Mouse (Mus musculus): ENCODE measurements at regions not wholly inside any gene's neighbourhood (a gene's known extent, or its start where the extent isn't known, plus 50 kb on each side); places are given as distances from the start of the nearest gene placed in this dataset.

DNA sequence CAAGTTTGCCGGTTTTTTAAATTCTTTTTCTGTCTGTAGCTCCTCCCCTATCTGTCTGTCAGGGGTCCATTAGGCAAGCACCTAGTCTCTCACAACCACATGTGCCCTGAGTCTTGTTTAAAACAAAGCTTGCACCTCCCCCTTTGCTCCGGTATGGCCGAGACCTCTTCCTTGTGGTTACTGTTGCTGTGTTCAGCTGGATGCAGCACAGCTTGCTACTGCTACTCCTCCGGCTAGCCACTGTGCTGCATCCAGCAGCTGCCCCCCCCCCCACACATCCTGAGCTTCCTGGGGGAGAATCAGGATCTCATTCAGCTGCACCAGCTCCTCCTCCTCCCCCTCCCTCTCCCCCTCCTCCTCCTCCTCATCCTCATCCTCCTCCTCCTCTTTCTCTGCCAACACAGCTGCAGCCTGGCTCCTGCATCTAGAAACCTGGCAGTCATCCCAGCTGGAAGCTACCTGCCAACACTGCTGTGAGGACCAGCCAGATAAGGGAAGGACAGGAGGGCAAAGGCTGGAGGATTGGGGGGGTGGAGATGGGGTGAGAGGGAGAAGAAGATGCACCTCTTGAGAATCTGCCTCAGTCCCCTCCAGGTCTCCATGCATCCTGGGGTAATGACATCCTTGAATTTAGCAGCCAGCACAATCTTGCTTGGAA is 114.8 kb upstream of the Tmem260 start:
- in situ Hi-C loops (cut with MboI; ENCODE audit: low sequenced_read_pairs): no loop called here

DNA sequence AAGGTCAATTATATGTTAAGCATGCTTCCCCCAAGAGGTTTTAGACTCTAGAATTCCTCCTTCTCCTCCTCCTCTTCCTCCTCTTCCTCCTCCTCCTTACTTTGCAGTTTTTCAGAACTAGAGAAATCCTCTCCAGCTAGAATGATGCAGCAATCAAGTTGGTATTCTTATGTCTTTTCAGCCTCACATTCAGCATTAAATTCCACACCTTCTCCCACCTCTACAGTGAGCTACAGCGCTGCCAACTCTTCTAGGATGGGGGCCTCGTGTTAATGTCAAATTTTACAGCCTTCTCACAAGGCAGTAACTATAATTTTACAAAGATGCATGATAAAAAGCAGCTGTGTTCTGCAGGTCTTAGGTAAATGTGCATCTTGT is 114.3 kb upstream of the Tmem260 start:
- in situ Hi-C loops (cut with MboI; ENCODE audit: low sequenced_read_pairs): no loop called here

GRCm38 (mm10) chr14:48332193-48332592 is 113.7 kb upstream of the Tmem260 start:
- in situ Hi-C loops (cut with MboI; ENCODE audit: low sequenced_read_pairs): no loop called here

- in situ Hi-C loops (cut with MboI; ENCODE audit: low sequenced_read_pairs): no loop called here
Observed at GRCm38 (mm10) chr14:48332660-48333059, 113.3 kb upstream of the Tmem260 start.

GRCm38 (mm10) chr14:48334106-48334809 is 111.7 kb upstream of the Tmem260 start:
- in situ Hi-C loops (cut with MboI; ENCODE audit: low sequenced_read_pairs): no loop called here

- in situ Hi-C loops (cut with MboI; ENCODE audit: low sequenced_read_pairs): no loop called here
Observed at GRCm38 (mm10) chr14:48339434-48339833, 106.5 kb upstream of the Tmem260 start.

DNA sequence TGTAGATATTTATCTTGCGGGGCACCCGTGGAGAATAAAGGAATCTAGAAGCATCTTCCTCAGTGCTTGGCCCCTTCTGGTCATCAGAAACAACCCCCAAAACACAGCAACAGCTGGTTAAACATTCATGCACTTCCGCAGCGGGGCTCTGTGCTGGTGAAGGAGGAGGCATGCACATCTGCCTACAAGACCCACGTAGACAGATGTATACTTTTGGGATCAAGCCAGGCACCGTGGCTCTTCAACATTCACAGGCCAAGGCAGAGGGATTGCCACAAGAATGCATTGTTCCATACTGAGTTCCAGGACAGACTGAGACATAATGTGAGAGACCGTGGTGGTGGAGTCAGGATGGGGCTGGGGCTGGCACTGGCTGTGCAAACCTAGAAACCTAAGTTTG is 103.0 kb upstream of the Tmem260 start:
- in situ Hi-C loops (cut with MboI; ENCODE audit: low sequenced_read_pairs): no loop called here

- in situ Hi-C loops (cut with MboI; ENCODE audit: low sequenced_read_pairs): no loop called here
Observed at GRCm38 (mm10) chr14:48345956-48346355, 100.0 kb upstream of the Tmem260 start.

DNA sequence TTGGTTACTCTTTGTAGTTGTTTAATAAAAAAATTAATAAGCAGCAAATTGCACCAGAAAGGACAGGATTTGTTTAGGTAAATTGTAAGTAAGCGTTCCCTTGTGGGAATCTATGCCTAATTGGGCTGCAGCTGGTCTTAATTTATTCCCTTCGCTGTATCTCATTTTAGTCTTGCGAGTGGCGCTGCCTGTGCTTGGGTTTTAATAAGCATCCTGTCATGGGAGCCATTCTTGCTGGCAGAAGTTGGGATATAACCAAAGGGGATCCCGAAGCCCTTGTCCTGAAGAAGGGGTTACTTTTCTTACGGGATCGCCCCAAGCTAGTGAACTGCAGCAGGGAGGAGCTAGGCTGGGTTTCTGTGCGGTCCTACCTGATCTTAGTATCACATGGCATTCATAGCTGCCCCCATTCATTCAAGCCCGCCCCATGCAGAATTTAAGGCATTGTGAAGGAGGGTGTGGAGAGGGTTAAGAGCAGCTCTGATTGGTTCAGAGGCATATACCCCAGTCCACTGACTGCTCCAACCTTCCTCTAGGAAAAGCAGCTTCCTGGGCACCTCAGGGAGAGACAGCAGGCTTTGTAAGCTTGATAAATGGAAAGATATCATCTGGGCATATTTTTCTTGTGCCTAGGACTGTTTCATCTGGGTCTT is 96.4 kb upstream of the Tmem260 start:
- in situ Hi-C loops (cut with MboI; ENCODE audit: low sequenced_read_pairs): loop anchor here (25.0 kb wide), 2 partner anchors 762 to 763 kb away; no protein-coding TSS in a partner anchor

DNA sequence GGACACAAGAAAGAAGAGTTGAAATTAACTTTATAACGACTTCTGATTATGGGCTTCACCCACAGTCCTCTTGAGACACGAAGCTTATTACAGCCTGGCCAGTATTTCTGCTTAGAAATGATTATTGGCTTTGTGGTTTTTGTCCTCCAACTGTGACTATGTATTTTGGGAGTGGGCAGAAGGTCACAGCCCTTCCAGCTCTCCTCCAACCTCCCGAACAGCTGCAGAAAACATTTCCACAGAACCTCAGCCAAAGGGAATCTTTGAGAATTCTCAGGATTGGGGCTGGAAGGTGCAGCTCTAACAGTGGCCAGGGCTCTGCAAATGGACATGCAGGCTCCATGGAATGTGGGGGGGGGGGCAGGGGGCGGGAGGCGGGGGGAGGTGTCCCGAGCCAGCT is 94.3 kb upstream of the Tmem260 start:
- in situ Hi-C loops (cut with MboI; ENCODE audit: low sequenced_read_pairs): loop anchor here (25.0 kb wide), 2 partner anchors 761 to 764 kb away; no protein-coding TSS in a partner anchor

GRCm38 (mm10) chr14:48352825-48353224 is 93.1 kb upstream of the Tmem260 start:
- in situ Hi-C loops (cut with MboI; ENCODE audit: low sequenced_read_pairs): loop anchor here (25.0 kb wide), 2 partner anchors 759 to 766 kb away; no protein-coding TSS in a partner anchor

DNA sequence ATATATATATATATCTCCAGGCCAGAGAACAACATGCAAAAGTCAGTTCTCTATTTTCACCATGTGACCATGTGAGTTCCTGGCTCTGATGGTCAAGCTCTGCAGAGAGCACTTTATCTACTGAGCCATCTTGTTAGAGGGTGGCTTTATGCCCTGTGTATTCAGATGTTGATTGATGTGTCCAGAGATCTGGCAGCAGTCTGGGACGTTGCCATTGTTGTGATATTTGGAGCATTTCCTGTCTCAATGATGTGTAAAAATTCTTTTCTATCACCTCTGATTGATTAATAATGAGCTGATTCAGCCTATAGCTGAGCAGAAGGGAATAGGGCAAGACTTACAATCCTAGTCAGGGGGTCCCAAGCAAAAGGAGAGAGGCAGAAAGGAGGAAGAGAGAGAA is 91.7 kb upstream of the Tmem260 start:
- in situ Hi-C loops (cut with MboI; ENCODE audit: low sequenced_read_pairs): loop anchor here (25.0 kb wide), 2 partner anchors 758 to 767 kb away; no protein-coding TSS in a partner anchor

DNA sequence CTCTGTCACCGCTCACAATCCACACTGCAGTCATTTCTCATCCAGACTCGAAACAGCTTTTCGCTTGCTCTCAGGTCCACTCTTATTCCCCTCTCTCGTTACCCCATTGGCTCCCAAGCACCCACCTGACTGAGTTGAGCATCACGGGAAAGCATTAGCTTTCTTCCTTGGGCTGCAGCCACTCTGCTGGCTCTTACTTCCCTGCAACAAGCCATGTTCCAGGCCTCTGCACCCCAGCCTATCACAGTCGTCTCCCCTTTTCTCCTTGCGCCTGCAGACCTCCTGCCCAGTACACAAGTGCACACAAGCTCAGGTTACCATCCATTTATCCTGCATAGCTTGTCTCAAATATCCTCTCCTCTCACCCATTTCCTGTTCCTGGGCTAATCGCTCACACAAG is 88.5 kb upstream of the Tmem260 start:
- in situ Hi-C loops (cut with MboI; ENCODE audit: low sequenced_read_pairs): loop anchor here (5.0 to 25.0 kb wide), 3 partner anchors 220 to 770 kb away; no protein-coding TSS in a partner anchor

DNA sequence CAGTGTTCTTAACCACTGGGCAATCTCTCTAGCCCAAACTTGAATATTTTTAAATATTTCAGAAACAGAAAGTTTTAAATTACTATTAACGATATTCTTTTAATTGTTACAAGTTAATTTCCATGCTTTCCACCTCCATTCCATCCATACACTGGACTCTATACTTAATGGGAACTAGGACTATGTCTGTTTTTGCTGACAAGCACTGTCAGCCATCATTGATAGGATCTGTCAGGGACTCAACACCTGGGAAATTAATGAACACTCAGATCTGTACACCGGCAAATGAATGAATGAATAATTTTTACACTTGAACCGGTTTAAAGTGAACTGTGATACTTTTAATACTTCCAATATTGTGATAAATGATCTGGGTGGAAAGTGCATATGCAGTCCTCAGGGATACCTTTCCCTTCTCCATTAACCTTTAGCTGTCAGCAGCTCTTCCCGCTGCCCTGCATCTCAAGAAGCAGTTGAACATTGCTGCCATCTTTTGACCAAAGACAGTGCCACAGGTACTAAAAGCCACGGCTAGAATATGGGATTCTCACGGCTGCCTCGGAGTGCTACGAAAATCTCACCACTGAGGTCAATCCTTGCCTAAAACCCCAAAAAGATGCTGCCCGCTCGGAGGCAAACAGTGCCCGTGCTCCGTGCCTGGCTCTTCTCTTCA is 87.3 kb upstream of the Tmem260 start:
- in situ Hi-C loops (cut with MboI; ENCODE audit: low sequenced_read_pairs): loop anchor here (5.0 to 25.0 kb wide), 3 partner anchors 221 to 771 kb away; no protein-coding TSS in a partner anchor

- in situ Hi-C loops (cut with MboI; ENCODE audit: low sequenced_read_pairs): loop anchor here (10.0 to 25.0 kb wide), 3 partner anchors 607 to 775 kb away; no protein-coding TSS in a partner anchor
Observed at GRCm38 (mm10) chr14:48361820-48362219, 84.1 kb upstream of the Tmem260 start.

DNA sequence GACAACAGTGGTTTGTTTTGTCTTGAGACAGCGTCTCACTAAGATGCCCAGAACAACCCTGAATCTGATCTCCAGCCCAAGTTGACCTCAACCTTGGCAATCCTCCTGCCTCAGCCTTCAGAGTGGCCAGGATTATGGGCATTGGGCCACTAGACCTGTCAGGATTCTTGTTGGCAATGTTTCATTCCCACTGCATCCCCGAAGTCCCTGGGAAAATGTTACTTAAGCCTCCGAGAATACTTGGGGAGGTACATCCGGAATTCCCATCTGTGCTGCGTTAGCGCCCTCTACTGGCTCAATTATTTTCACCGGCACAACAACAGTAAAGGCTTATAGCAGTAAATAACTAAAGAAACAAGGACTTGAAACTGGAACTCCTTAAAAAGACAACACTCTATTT is 78.9 kb upstream of the Tmem260 start:
- in situ Hi-C loops (cut with MboI; ENCODE audit: low sequenced_read_pairs): loop anchor here (10.0 to 25.0 kb wide), 3 partner anchors 612 to 780 kb away; no protein-coding TSS in a partner anchor

- in situ Hi-C loops (cut with MboI; ENCODE audit: low sequenced_read_pairs): loop anchor here (5.0 to 25.0 kb wide), 3 partner anchors 127 to 783 kb away; no protein-coding TSS in a partner anchor
Observed at GRCm38 (mm10) chr14:48370322-48370721, 75.6 kb upstream of the Tmem260 start.

DNA sequence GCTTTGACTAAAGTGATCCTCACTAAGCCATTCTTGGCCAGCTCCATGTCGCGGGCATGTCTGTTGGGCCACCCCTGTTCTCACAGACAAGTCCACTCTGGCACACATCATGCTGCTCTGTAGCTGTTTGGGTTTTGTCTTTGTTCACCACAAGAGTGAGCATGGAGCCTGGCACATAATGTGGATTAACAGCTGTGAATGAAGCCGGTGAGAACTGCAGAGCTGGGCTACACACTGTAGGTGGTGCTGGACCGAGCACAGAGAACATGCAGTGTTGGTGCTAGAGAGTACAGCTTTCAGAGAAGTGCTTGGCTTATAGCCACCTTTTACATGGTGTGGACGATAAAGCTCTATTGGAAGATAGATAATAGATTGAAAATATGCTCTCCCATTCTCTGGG is 74.2 kb upstream of the Tmem260 start:
- in situ Hi-C loops (cut with MboI; ENCODE audit: low sequenced_read_pairs): loop anchor here (5.0 to 25.0 kb wide), 3 partner anchors 126 to 784 kb away; no protein-coding TSS in a partner anchor

- in situ Hi-C loops (cut with MboI; ENCODE audit: low sequenced_read_pairs): loop anchor here (5.0 to 25.0 kb wide), 3 partner anchors 51 to 611 kb away; no protein-coding TSS in a partner anchor
Observed at GRCm38 (mm10) chr14:48376112-48376511, 69.8 kb upstream of the Tmem260 start.

All from CH12F3 (cell line).